Mouse (Mus musculus) adrenal gland, postnatal 25 days (tissue): ENCODE measurements around the gene Ptov1. TPM values are rescaled to one million over a fixed set of nuclear protein-coding genes. Genes with fewer than 3 reads are reported as not detected.

Experiments
- DNase-seq: peaks from one replicate; pipeline ENCODE4 v3.0.0; 2021; ENCODE audit warnings: mixed read lengths
- long read RNA-seq: library from polyadenylated mRNA; stranded (forward); transcript quantifications from one replicate; pipeline ENCODE4 v2.0.0, GENCODE M21; 2021
- total RNA-seq: library from RNA; stranded (reverse); gene quantifications from 2 replicates; pipeline ENCODE4 v1.2.3, GENCODE M21; 2021

The Ptov1 gene
- total RNA-seq, result 309 and 326 TPM in 2 replicates
- long read RNA-seq, transcript Ptov1-201 (12 exons, 1,883 nt), result major isoform, 103 of 322 reads
- long read RNA-seq, partial matches to known transcripts, result 38 of 322 reads
- long read RNA-seq, other reads (novel, unspliced or antisense), result 177 of 322 reads

GRCm38 (mm10) chr7:44869697-44870528, at the start of gene Ptov1:
Gene Ptov1 (minus strand): TSS chr7:44869788.
- peak; percentile 88 for DNase-seq

GRCm38 (mm10) chr7:44919127-44919526, 49.5 kb upstream of the Ptov1 start:
- DNase-seq, result no peak

GRCm38 (mm10) chr7:44918219-44918618, 48.6 kb upstream of the Ptov1 start:
- DNase-seq, result no peak

- no peak for DNase-seq
Observed at GRCm38 (mm10) chr7:44916881-44917280, 47.3 kb upstream of the Ptov1 start.

GRCm38 (mm10) chr7:44916191-44916590, 46.6 kb upstream of the Ptov1 start:
- DNase-seq, result no peak

GRCm38 (mm10) chr7:44915314-44915713, 45.7 kb upstream of the Ptov1 start:
- no peak for DNase-seq

GRCm38 (mm10) chr7:44914396-44914795, 44.8 kb upstream of the Ptov1 start:
- DNase-seq, result no peak

GRCm38 (mm10) chr7:44908706-44909476, 39.3 kb upstream of the Ptov1 start:
- peak; percentile 72 for DNase-seq

GRCm38 (mm10) chr7:44905430-44905829, 35.8 kb upstream of the Ptov1 start:
- no peak for DNase-seq

- no peak for DNase-seq
Observed at GRCm38 (mm10) chr7:44901230-44901722, 31.7 kb upstream of the Ptov1 start.

GRCm38 (mm10) chr7:44900632-44901031, 31.0 kb upstream of the Ptov1 start:
- no peak for DNase-seq

GRCm38 (mm10) chr7:44898607-44899006, 29.0 kb upstream of the Ptov1 start:
- peak; percentile 45 for DNase-seq

GRCm38 (mm10) chr7:44896499-44896898, 26.9 kb upstream of the Ptov1 start:
- no peak for DNase-seq

- DNase-seq, result peak; percentile 84
Observed at GRCm38 (mm10) chr7:44895593-44896434, 26.2 kb upstream of the Ptov1 start, which contains the start of gene Fuz. Gene Fuz (plus strand): TSS chr7:44896079.

- no peak for DNase-seq
Observed at GRCm38 (mm10) chr7:44895206-44895592, 25.6 kb upstream of the Ptov1 start.

GRCm38 (mm10) chr7:44894175-44894574, 24.6 kb upstream of the Ptov1 start:
- no peak for DNase-seq

GRCm38 (mm10) chr7:44893197-44893596, 23.6 kb upstream of the Ptov1 start:
- no peak for DNase-seq

GRCm38 (mm10) chr7:44892276-44892921, 22.8 kb upstream of the Ptov1 start, which contains the start of gene Med25:
Gene Med25 (minus strand): TSS chr7:44892712.
- DNase-seq, result peak; percentile 85

- no peak for DNase-seq
Observed at GRCm38 (mm10) chr7:44891611-44892010, 22.0 kb upstream of the Ptov1 start.

GRCm38 (mm10) chr7:44890737-44891136, 21.1 kb upstream of the Ptov1 start:
- no peak for DNase-seq

GRCm38 (mm10) chr7:44890180-44890579, 20.6 kb upstream of the Ptov1 start:
- DNase-seq, result no peak
